Mouse (Mus musculus) erythroblast, embryonic 14.5 days (primary cell): Measurements from ENCODE around the gene Nop58. TPM values are rescaled to one million over a fixed set of nuclear protein-coding genes. Genes with fewer than 3 reads are reported as not detected.

Source experiments
- H3K27me3 ChIP-seq: 2 replicates; pipeline ENCODE4 v1.6.1; 2012; ENCODE audit warnings: inconsistent platforms; ENCODE audit not compliant: control insufficient read depth
- H3K36me3 ChIP-seq: 2 replicates; pipeline ENCODE4 v1.6.1; 2012; ENCODE audit warnings: mild to moderate bottlenecking, inconsistent platforms; ENCODE audit not compliant: control insufficient read depth
- H3K4me1 ChIP-seq: 2 replicates; pipeline ENCODE4 v1.6.1; 2012; ENCODE audit warnings: inconsistent platforms; ENCODE audit not compliant: control insufficient read depth
- H3K4me3 ChIP-seq: replicated peaks from 2 replicates; pipeline ENCODE3; 2012; ENCODE audit warnings: moderate library complexity, mild to moderate bottlenecking, inconsistent platforms
- H3K9me3 ChIP-seq: 2 replicates; pipeline ENCODE4 v1.6.1; 2012; ENCODE audit warnings: low read length, inconsistent platforms, mixed read lengths; ENCODE audit not compliant: control insufficient read depth
- GATA1 ChIP-seq: IDR thresholded peaks from 2 replicates; pipeline ENCODE4 v1.6.1; 2012; ENCODE audit warnings: low read length, inconsistent platforms, mixed read lengths
- TAL1 ChIP-seq: IDR thresholded peaks from 3 replicates; pipeline ENCODE4 v1.6.1; 2012; ENCODE audit warnings: low read length, inconsistent platforms, mixed read lengths
- polyA plus RNA-seq: library from polyadenylated mRNA; stranded (reverse); fragments of >175 nt; gene quantifications from 2 replicates; pipeline ENCODE4 v1.2.3, GENCODE M21; 2012

Gene Nop58
- polyA plus RNA-seq, 1 experiment: 5.2 TPM

GRCm38 (mm10) chr1:59765279-59765678 is 80.5 kb downstream of the Nop58 start:
- peaks cover 28% of the 10 kb centered on the region for H3K27me3 ChIP-seq

GRCm38 (mm10) chr1:59766626-59767025 is 81.9 kb downstream of the Nop58 start:
- H3K4me1 ChIP-seq: peaks cover 28% of the 10 kb centered on the region
- TF ChIP-seq GATA1 (no peak), TAL1 (no peak)

More at GRCm38 (mm10) chr1:59765279-59765678, 80.5 kb downstream of the Nop58 start:
- H3K4me1 ChIP-seq: peaks cover 28% of the 10 kb centered on the region
- TF ChIP-seq GATA1 (no peak), TAL1 (no peak)
- H3K9me3 ChIP-seq: no peaks in the 10 kb centered on the region
- peak overlapping the region; percentile 86 for H3K4me3 ChIP-seq
- no peaks in the 10 kb centered on the region for H3K36me3 ChIP-seq

More at GRCm38 (mm10) chr1:59766626-59767025, 81.9 kb downstream of the Nop58 start:
- H3K4me3 ChIP-seq: no peak overlapping the region
- H3K36me3 ChIP-seq: no peaks in the 10 kb centered on the region
- no peaks in the 10 kb centered on the region for H3K9me3 ChIP-seq
- peaks cover 28% of the 10 kb centered on the region for H3K27me3 ChIP-seq

Other genes with a start within 250 kb of the Nop58 start
- 0.02 TPM in 2 replicates for gene Fzd7, start 202.5 kb upstream of the Nop58 start, polyA plus RNA-seq
- not detected in 2 replicates for gene Gm973, start 168.7 kb upstream of the Nop58 start, polyA plus RNA-seq
- 9.4 and 12.2 TPM in 2 replicates for gene Sumo1, start 14.1 kb upstream of the Nop58 start, polyA plus RNA-seq
- gene Bmpr2, start 78.4 kb downstream of the Nop58 start, polyA plus RNA-seq: 0.02 TPM in 2 replicates
- 0.13 and 0.19 TPM in 2 replicates for gene Fam117b, start 228.0 kb downstream of the Nop58 start, polyA plus RNA-seq